Mouse (Mus musculus): ENCODE data around the gene Epb41l2. TPM values are rescaled to one million over a fixed set of nuclear protein-coding genes. Genes with fewer than 3 reads are reported as not detected.

The Epb41l2 gene
- 10 to 100 TPM; 53.9 to 60.5 TPM for total RNA-seq (2021)

GRCm38 (mm10) chr10:25359208-25359958 lies at the start of gene Epb41l2:
Gene Epb41l2 (plus strand): TSS chr10:25359798.
- intact Hi-C loops (cut with DNase I) = loop anchor here (2.0 kb wide), 1 partner anchor 65 kb away; no protein-coding TSS in a partner anchor
- DNase-seq (ENCODE audit: low spot score) = peak; percentile 92

- intact Hi-C loops (cut with DNase I) = no loop called here
Observed at GRCm38 (mm10) chr10:25309996-25310395, 49.6 kb upstream of the Epb41l2 start.

GRCm38 (mm10) chr10:25310736-25311135 lies 48.9 kb upstream of the Epb41l2 start:
- intact Hi-C loops (cut with DNase I) = no loop called here
- no peak for DNase-seq (ENCODE audit: low spot score)

More at GRCm38 (mm10) chr10:25309996-25310395, 49.6 kb upstream of the Epb41l2 start:
- no peak for DNase-seq (ENCODE audit: low spot score)

GRCm38 (mm10) chr10:25311554-25312212 lies 47.9 kb upstream of the Epb41l2 start:
- intact Hi-C loops (cut with DNase I) = no loop called here
- DNase-seq (ENCODE audit: low spot score) = no peak

GRCm38 (mm10) chr10:25313856-25314584 lies 45.6 kb upstream of the Epb41l2 start:
- DNase-seq (ENCODE audit: low spot score) = no peak
- intact Hi-C loops (cut with DNase I) = no loop called here

GRCm38 (mm10) chr10:25317665-25318064 lies 41.9 kb upstream of the Epb41l2 start:
- no peak for DNase-seq (ENCODE audit: low spot score)
- intact Hi-C loops (cut with DNase I) = no loop called here

GRCm38 (mm10) chr10:25318405-25318804 lies 41.2 kb upstream of the Epb41l2 start:
- intact Hi-C loops (cut with DNase I) = no loop called here
- no peak for DNase-seq (ENCODE audit: low spot score)

- DNase-seq (ENCODE audit: low spot score) = no peak
- intact Hi-C loops (cut with DNase I) = no loop called here
Observed at GRCm38 (mm10) chr10:25319531-25319930, 40.1 kb upstream of the Epb41l2 start.

- DNase-seq (ENCODE audit: low spot score) = no peak
- intact Hi-C loops (cut with DNase I) = no loop called here
Observed at GRCm38 (mm10) chr10:25321198-25321597, 38.4 kb upstream of the Epb41l2 start.

GRCm38 (mm10) chr10:25325690-25326089 lies 33.9 kb upstream of the Epb41l2 start:
- DNase-seq (ENCODE audit: low spot score) = no peak
- intact Hi-C loops (cut with DNase I) = no loop called here

- intact Hi-C loops (cut with DNase I) = no loop called here
Observed at GRCm38 (mm10) chr10:25327511-25327910, 32.1 kb upstream of the Epb41l2 start.

GRCm38 (mm10) chr10:25330094-25330493 lies 29.5 kb upstream of the Epb41l2 start:
- intact Hi-C loops (cut with DNase I) = no loop called here
- no peak for DNase-seq (ENCODE audit: low spot score)

More at GRCm38 (mm10) chr10:25327511-25327910, 32.1 kb upstream of the Epb41l2 start:
- no peak for DNase-seq (ENCODE audit: low spot score)

- no peak for DNase-seq (ENCODE audit: low spot score)
- intact Hi-C loops (cut with DNase I) = no loop called here
Observed at GRCm38 (mm10) chr10:25331321-25332049, 28.1 kb upstream of the Epb41l2 start.

GRCm38 (mm10) chr10:25333390-25334079 lies 26.1 kb upstream of the Epb41l2 start:
- no peak for DNase-seq (ENCODE audit: low spot score)
- intact Hi-C loops (cut with DNase I) = no loop called here

GRCm38 (mm10) chr10:25340675-25341074 lies 18.9 kb upstream of the Epb41l2 start:
- no peak for DNase-seq (ENCODE audit: low spot score)
- intact Hi-C loops (cut with DNase I) = no loop called here

- intact Hi-C loops (cut with DNase I) = no loop called here
- no peak for DNase-seq (ENCODE audit: low spot score)
Observed at GRCm38 (mm10) chr10:25342801-25343200, 16.8 kb upstream of the Epb41l2 start.

GRCm38 (mm10) chr10:25353941-25354340 lies 5.7 kb upstream of the Epb41l2 start:
- no peak for DNase-seq (ENCODE audit: low spot score)
- intact Hi-C loops (cut with DNase I) = no loop called here

GRCm38 (mm10) chr10:25354390-25354789 lies 5.2 kb upstream of the Epb41l2 start:
- intact Hi-C loops (cut with DNase I) = no loop called here
- no peak for DNase-seq (ENCODE audit: low spot score)

Data from heart, postnatal 25 days (tissue).